Mouse (Mus musculus) left cerebral cortex, postnatal 25 days (tissue): ENCODE data around the gene Srrm1. TPM values are rescaled to one million over a fixed set of nuclear protein-coding genes. Genes with fewer than 3 reads are reported as not detected.

Experiments used
- DNase-seq, 2 experiments: peaks; one replicate each; pipeline ENCODE4 v3.0.0; 2022; ENCODE audit warnings: low spot score in 2 of 2, mixed read lengths in 1 of 2
- intact Hi-C: fragments of 180-260 bp; cut with DNase I; formaldehyde crosslinking; loops from one replicate; pipeline ENCODE4 v1.15.1; 2025
- total RNA-seq, 2 experiments: library from RNA; stranded (reverse); gene quantifications; 2 replicates each; pipeline ENCODE4 v1.2.3; 2021

The Srrm1 gene
- total RNA-seq, 2 experiments from 2014 or later = 122 to 124 TPM

DNA sequence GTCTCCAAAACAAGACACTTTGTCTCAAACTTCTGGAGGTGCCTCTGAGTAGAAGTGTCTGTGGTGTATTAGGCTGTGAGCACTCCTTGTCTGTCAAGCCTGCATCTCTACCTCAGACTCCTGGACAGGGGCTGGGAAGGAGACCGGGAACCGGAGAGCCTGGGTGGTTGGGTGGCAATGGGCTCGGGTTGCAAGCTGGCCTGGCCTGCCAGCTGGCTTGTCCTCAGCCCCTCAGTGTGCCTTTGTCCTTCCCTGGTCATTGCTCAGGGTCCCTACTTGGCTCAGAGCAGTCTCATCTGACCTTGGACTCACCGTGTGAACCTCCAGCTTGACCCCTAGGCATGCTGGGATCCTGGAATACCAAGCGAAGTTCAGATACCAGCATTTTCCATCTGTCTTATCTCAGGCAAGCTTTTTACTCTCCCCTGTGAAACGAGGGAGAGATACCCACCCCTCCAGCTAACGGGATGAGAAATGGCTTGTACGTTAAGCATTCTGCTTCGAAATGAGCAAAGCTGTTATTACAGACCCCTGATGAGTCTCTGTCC is 43.9 kb downstream of the Srrm1 start:
- no peak for DNase-seq
- intact Hi-C loops = no loop called here

DNA sequence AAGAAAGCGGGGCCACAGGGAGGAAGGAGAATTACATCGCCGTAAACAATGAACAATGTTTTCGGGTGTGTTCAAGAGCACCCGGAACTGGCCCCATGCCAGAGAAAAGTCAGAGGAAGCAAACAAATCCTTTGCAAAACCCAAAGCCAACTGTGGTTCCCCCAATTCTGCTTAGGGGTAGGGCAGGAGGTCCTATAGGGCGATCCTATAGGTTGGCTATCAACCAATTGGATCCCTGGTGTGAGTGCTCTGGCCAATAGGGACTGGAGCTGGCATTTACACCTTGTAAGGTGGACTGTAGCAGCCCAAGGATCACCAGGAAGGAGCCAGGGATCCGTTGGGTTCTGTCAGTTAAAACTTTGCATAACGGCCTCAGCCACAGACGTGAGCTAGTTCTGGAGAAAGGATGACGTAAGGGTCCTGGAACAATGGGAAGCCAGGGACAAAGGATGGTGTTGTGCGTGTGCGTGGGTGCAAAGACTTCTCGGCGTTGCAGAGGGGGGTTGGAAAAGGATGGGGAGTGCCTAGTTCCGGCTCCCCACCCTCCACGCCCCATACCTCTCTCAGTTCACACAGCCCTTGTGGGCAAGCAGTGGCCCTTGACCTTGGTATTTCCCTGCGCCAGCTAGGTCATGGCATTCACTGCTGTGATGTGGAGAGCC is 46.0 kb downstream of the Srrm1 start:
- intact Hi-C loops = no loop called here

GRCm38 (mm10) chr4:135306533-135306932 is 46.6 kb downstream of the Srrm1 start:
- peak in 1 of 2 experiments; percentile 32 for DNase-seq
- intact Hi-C loops = no loop called here

More for the DNA sequence above, 46.0 kb downstream of the Srrm1 start:
- DNase-seq = no peak

DNA sequence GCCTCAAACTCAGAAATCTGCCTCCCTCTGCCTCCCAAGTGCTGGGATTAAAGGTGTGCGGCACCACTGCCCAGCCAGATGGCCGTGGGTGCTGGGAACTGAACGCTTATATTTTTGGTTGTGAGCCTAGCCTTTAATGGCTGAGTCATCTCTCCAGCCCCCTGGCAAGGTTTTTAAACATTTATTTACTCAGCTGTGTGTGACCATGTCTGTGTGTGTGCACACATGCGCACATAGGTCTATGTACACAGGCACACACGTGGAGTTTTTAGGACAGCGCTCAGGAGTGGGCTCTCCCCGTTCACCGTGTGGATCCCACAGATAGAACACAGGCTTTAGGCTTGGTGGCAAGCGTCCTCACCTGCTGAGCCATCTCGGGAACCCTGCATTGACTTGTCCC is 50.9 kb downstream of the Srrm1 start:
- no peak for DNase-seq
- intact Hi-C loops = no loop called here

DNA sequence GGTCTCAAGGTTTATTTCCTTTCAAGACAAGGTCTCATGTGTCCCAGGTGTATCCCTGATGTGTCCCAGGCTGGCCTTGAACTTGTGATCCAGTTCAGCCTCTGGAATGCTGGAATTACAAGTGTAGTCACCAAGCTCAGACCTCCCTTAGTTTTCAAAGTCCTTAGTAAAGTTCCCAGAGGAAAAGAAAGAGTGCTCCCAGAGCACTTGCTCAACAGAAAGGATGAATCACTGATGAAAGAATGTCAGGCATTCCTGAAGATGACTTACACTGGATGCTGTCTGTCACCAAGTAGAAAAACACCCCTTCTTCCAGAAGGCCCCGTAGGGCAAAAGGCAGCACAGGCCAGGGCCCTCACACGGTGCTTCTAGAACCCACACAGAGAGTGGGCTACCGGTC is 52.0 kb downstream of the Srrm1 start:
- intact Hi-C loops = no loop called here
- DNase-seq = no peak

GRCm38 (mm10) chr4:135300248-135301041 is 52.7 kb downstream of the Srrm1 start:
- DNase-seq = no peak
- intact Hi-C loops = no loop called here

- intact Hi-C loops = no loop called here
- DNase-seq = no peak
These were observed 54.4 kb downstream of the Srrm1 start for GRCm38 (mm10) chr4:135298680-135299079.

- peak; percentile 45 to 73 for DNase-seq
- intact Hi-C loops = no loop called here
These were observed 55.1 kb downstream of the Srrm1 start for GRCm38 (mm10) chr4:135297931-135298546.

GRCm38 (mm10) chr4:135297146-135297545 is 56.0 kb downstream of the Srrm1 start:
- no peak for DNase-seq
- intact Hi-C loops = no loop called here

GRCm38 (mm10) chr4:135296565-135296964 is 56.6 kb downstream of the Srrm1 start:
- intact Hi-C loops = no loop called here
- no peak for DNase-seq

DNA sequence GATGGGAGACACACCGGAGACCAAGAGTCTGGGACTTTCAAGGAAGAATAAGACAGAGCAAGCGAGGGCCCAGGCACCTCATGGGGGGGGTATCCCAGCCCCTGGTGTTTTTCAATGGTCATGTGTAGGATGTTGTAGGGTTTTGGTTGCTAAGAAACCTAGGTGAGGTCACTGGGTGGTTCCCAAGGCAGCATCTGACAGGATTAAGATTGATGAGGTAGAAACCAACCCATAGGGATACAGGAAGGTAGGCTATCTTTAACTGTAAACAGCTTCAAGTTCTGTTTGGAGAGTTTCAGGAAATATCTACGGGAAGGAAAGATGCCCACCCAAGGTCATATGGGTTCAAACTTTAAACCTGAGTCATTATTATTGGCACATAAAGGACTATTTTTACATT is 59.3 kb downstream of the Srrm1 start:
- DNase-seq = no peak
- intact Hi-C loops = no loop called here

- intact Hi-C loops = no loop called here
- no peak for DNase-seq
These were observed 60.5 kb downstream of the Srrm1 start for GRCm38 (mm10) chr4:135292477-135293089.

DNA sequence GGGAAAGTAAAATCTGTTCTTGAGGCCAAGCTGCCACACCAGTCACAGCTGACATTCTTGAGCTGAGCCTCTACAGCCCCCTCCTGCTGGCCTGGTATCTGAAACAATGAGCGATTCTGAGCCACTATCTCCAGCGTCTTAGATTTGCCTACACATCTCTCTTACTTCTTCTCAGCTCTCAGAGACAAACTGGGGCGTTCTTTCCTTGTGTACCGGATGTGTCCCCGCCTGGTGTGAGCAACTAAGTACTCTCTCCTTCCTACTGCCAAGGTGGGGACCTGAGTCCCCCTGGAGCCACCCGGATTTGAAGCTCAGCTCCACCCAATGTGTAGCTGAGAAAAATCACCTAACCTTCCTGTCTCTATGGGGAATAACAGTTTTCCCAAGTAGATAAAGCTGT is 61.3 kb downstream of the Srrm1 start:
- intact Hi-C loops = no loop called here
- DNase-seq = no peak

- intact Hi-C loops = no loop called here
- no peak for DNase-seq
These were observed 61.9 kb downstream of the Srrm1 start for GRCm38 (mm10) chr4:135291199-135291598.

DNA sequence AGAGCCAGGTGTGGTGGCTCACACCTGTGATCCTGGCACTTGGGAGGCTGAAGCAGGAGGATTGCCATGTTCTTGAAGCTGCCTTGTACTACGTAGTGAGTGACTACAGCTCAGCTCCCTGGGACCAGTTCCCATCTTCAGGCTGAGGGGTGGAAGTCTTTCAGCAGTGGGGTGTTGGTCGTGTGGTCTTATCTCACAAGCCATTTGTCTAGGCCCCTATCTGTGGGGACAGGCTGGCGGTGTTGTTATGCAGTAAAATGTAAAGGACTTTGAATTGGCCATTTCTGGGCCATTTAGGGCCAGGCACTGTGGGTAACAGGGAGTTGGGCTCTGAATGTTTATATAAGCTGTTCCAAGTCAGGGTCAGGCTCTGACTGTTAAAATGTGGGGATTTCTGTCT is 65.1 kb downstream of the Srrm1 start:
- intact Hi-C loops = no loop called here
- DNase-seq = no peak

GRCm38 (mm10) chr4:135286833-135287395 is 66.2 kb downstream of the Srrm1 start:
- intact Hi-C loops = no loop called here
- DNase-seq = no peak

- intact Hi-C loops = no loop called here
- peak in 1 of 2 experiments; percentile 22 for DNase-seq
These were observed 67.0 kb downstream of the Srrm1 start for GRCm38 (mm10) chr4:135286033-135286622.

GRCm38 (mm10) chr4:135285436-135285835 is 67.7 kb downstream of the Srrm1 start:
- no peak for DNase-seq
- intact Hi-C loops = no loop called here

DNA sequence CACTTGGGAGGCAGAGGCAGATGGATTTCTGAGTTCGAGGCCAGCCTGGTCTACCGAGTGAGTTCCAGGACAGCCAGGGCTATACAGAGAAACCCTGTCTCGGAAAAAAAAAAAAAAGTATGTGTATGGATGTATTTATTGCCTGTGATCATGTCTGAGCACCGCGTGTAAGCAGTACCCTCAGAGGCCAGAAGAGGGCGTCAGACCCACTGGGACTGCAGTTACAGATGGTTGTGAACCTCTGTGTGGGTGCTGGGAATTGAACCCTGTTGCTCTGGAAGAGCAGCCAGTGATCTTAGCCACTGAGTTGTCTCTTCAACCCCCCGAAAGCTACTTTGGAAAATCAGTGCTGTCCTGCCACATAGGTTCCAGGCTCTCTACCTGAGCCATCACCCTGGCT is 69.2 kb downstream of the Srrm1 start:
- no peak for DNase-seq
- intact Hi-C loops = no loop called here
